Mouse (Mus musculus) neural tube, embryonic 11.5 days (tissue): ENCODE measurements at regions not wholly inside any gene's neighbourhood (a gene's known extent, or its start where the extent isn't known, plus 50 kb on each side); places are given as distances from the start of the nearest gene placed in this dataset.
A peak's percentile ranks its signal among the peaks of the same experiment; 100 is the strongest.

Experiments used
- ATAC-seq: fragments of 200-750 bp; cut with Nextera tagmentation; 2 replicates; pipeline ENCODE4 v1.8.0; 2017; ENCODE audit warnings: moderate number of reproducible peaks, mild to moderate bottlenecking, moderate TSS enrichment, moderate library complexity; ENCODE audit not compliant: insufficient read depth, low FRiP score, low TSS enrichment
- DNase-seq: peaks from one replicate; pipeline ENCODE4 v3.0.0-alpha.2; 2015; ENCODE audit warnings: low spot score
- H3K27ac ChIP-seq: fragments of 300-500 bp; sonication (generic); 2 replicates; pipeline ENCODE4 v1.5.1; 2014; ENCODE audit warnings: low read depth, mild to moderate bottlenecking, low read length
- H3K27me3 ChIP-seq: fragments of 300-500 bp; sonication (generic); 2 replicates; pipeline ENCODE4 v1.6.1; 2014; ENCODE audit warnings: mild to moderate bottlenecking, low read length, mixed read lengths; ENCODE audit not compliant: control insufficient read depth, insufficient read depth
- H3K36me3 ChIP-seq: fragments of 300-500 bp; sonication (generic); 2 replicates; pipeline ENCODE4 v1.6.1; 2014; ENCODE audit warnings: mild to moderate bottlenecking, low read length, moderate library complexity, mixed read lengths; ENCODE audit not compliant: control insufficient read depth, insufficient read depth
- H3K4me1 ChIP-seq: fragments of 300-500 bp; sonication (generic); 2 replicates; pipeline ENCODE4 v1.6.1; 2014; ENCODE audit warnings: low read length, mixed read lengths; ENCODE audit not compliant: control insufficient read depth, insufficient read depth
- H3K4me2 ChIP-seq: fragments of 300-500 bp; sonication (generic); 2 replicates; pipeline ENCODE4 v1.6.1; 2014; ENCODE audit warnings: low read depth, mild to moderate bottlenecking, moderate library complexity
- H3K4me3 ChIP-seq: fragments of 300-500 bp; sonication (generic); 2 replicates; pipeline ENCODE4 v1.5.1; 2014; ENCODE audit warnings: low read depth, low read length
- H3K9ac ChIP-seq: fragments of 300-500 bp; sonication (generic); 2 replicates; pipeline ENCODE4 v1.6.1; 2014; ENCODE audit warnings: mild to moderate bottlenecking, low read length
- H3K9me3 ChIP-seq: fragments of 300-500 bp; sonication (generic); 2 replicates; pipeline ENCODE4 v1.6.1; 2016; ENCODE audit warnings: low read length; ENCODE audit not compliant: control insufficient read depth
- WGBS: fragments of 180-500 bp; shearing (Covaris S2); extraction: QIAGEN DNeasy Blood & Tissue Kit; methylation state at CpG from one replicate; pipeline ENCODE4 v1.1.7; 2014; 5-methylcytosine and 5-hydroxymethylcytosine counted together

DNA sequence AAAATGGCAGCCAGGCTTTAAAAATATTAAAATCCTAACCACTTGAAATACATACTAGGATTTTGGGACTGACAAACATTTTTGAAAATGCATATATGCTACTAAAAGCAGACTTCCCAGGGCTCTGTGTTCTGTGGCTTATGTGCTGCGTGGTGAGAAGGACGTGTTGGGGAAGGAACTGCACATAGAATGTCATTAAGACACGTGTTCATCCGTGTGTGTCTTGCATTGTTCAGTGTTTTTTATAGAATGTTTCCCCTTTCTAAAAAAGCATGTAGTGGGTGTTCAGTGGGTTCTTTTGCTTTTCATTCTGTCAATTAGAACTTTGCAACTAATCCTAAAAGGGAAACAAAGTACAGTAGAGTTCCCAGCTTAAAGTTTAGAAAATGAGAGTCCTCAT, 594.7 kb upstream of the Mef2c start:
- no peaks in the 10 kb centered on the region for H3K27me3 ChIP-seq
- H3K9me3 ChIP-seq = no peaks in the 10 kb centered on the region
- no peaks in the 10 kb centered on the region for H3K36me3 ChIP-seq
- 94% methylated on average over 4 of the region's 4 CpGs for whole genome bisulfite sequencing
- no peak overlapping the region for H3K4me2 ChIP-seq
- H3K27ac ChIP-seq = no peak overlapping the region
- H3K4me3 ChIP-seq = no peak overlapping the region
- H3K4me1 ChIP-seq = no peaks in the 10 kb centered on the region
- H3K9ac ChIP-seq = no peak overlapping the region
- no peak for DNase-seq
- no peak for ATAC-seq

DNA sequence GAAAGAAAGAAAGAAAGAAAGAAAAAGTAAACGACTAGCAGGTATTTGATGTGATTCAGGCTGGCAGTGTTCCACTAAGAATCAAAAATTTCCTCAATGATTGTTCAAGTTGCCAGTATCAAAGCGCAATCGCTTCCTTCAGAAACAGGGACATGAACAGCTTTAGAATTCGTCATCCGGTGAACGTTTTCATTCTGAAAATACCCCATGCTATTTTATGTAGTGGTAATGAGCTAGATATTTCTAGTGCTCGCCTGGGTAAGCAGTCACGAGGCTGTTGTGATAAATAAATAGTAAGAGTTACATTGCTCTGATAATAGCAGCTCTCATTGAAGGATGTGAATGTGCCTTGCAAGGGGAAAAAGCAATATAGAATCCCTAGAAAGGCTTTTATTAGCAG, 591.0 kb upstream of the Mef2c start:
- Histone ChIP-seq H3K9me3 (no peaks in the 10 kb centered on the region), H3K4me3 (no peak overlapping the region), H3K4me1 (no peaks in the 10 kb centered on the region), H3K4me2 (no peak overlapping the region), H3K27ac (no peak overlapping the region), H3K27me3 (no peaks in the 10 kb centered on the region), H3K36me3 (no peaks in the 10 kb centered on the region), H3K9ac (no peak overlapping the region)
- no peak for ATAC-seq
- 91% methylated on average over 8 of the region's 8 CpGs for WGBS
- DNase-seq = no peak

- H3K4me1 ChIP-seq = no peaks in the 10 kb centered on the region
- no peak for DNase-seq
- 93% methylated on average over 4 of the region's 4 CpGs for WGBS
- H3K9me3 ChIP-seq = no peaks in the 10 kb centered on the region
- no peaks in the 10 kb centered on the region for H3K27me3 ChIP-seq
- H3K4me3 ChIP-seq = no peak overlapping the region
- H3K27ac ChIP-seq = no peak overlapping the region
- ATAC-seq = no peak
- H3K4me2 ChIP-seq = no peak overlapping the region
- no peaks in the 10 kb centered on the region for H3K36me3 ChIP-seq
- no peak overlapping the region for H3K9ac ChIP-seq
Measured at GRCm38 (mm10) chr13:82915194-82915593, 588.6 kb upstream of the Mef2c start.

DNA sequence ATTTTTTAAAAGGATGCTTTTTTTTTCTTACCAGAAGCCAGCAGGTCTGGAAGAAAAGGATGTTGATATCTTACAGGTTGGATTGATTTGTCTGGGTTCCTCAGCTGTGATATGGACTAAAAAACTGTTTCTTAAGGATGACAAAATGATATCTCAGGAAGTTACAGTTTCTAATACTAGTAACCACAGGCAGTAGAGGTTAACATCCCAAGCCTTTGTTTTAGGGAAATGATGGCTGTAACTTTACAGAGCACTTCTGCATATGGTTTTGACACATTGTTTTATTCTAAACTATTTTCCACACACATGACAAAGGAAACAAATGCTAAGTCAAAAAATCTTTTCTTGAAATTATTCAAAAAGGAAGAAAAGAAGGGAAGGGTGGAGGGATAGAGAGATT, 573.8 kb upstream of the Mef2c start:
- H3K27me3 ChIP-seq = no peaks in the 10 kb centered on the region
- DNase-seq (no peak), ATAC-seq (no peak)
- H3K9ac ChIP-seq = no peak overlapping the region
- no peak overlapping the region for H3K27ac ChIP-seq
- H3K36me3 ChIP-seq = no peaks in the 10 kb centered on the region
- H3K4me3 ChIP-seq = no peak overlapping the region
- H3K4me2 ChIP-seq = no peak overlapping the region
- H3K9me3 ChIP-seq = no peaks in the 10 kb centered on the region
- H3K4me1 ChIP-seq = no peaks in the 10 kb centered on the region

GRCm38 (mm10) chr13:82937856-82938255, 566.0 kb upstream of the Mef2c start:
- Histone ChIP-seq H3K9ac (no peak overlapping the region), H3K9me3 (no peaks in the 10 kb centered on the region), H3K27me3 (no peaks in the 10 kb centered on the region), H3K4me2 (no peak overlapping the region), H3K36me3 (no peaks in the 10 kb centered on the region), H3K27ac (no peak overlapping the region), H3K4me3 (no peak overlapping the region), H3K4me1 (no peaks in the 10 kb centered on the region)
- no peak for DNase-seq
- ATAC-seq = no peak
- WGBS = 93% methylated on average over 3 of the region's 3 CpGs

- ATAC-seq (no peak), DNase-seq (no peak)
- 59% methylated on average over 11 of the region's 11 CpGs for WGBS
- H3K27me3 ChIP-seq = no peaks in the 10 kb centered on the region
- no peaks in the 10 kb centered on the region for H3K36me3 ChIP-seq
- no peaks in the 10 kb centered on the region for H3K9me3 ChIP-seq
- no peak overlapping the region for H3K27ac ChIP-seq
- H3K4me1 ChIP-seq = no peaks in the 10 kb centered on the region
- no peak overlapping the region for H3K4me2 ChIP-seq
- no peak overlapping the region for H3K9ac ChIP-seq
- H3K4me3 ChIP-seq = no peak overlapping the region
Measured at GRCm38 (mm10) chr13:82942691-82943341, 561.0 kb upstream of the Mef2c start.

DNA sequence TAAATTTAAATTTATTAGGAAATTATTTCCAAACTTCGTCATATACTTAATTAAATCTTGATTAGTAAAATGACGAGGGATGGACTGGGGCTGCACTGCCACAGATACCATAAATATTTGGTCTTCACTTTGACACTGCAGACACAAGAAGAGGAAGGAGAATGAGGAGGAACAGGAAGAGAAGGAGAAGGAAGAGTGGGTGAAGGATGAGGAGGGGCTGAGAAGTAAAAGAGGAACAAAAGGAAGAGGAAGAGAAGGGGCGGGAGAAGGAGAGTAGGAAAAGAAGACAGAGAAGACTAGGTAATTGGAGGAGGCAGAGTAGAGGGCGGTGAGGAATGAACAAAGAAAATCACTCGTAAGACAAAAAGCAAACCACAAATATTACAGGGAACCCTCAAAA, 556.9 kb upstream of the Mef2c start:
- Histone ChIP-seq H3K9ac (no peak overlapping the region), H3K27ac (no peak overlapping the region), H3K4me1 (no peaks in the 10 kb centered on the region), H3K36me3 (no peaks in the 10 kb centered on the region), H3K9me3 (no peaks in the 10 kb centered on the region), H3K4me3 (no peak overlapping the region), H3K27me3 (no peaks in the 10 kb centered on the region), H3K4me2 (no peak overlapping the region)
- 86% methylated on average over 5 of the region's 5 CpGs for WGBS
- ATAC-seq (no peak), DNase-seq (no peak)

DNA sequence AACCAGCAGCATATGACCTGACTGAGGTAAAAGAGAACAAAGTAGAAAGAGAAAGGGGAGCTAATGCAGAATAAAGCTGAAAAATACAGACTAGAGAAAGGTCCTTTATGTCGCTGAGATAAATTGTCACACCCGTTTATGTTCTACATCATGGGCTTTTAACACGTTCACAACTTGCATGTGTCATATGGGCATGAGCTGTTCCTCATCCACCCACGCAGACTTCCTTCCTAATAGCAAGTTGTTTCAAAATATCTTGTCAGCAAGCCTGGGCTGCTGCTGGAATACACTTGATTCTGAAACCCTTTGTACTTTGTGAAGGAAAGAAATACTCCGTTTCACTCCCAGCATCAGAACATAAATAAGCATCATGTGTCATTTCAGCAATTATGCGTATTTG, 554.3 kb upstream of the Mef2c start:
- peak; percentile 12 for DNase-seq
- Histone ChIP-seq H3K4me1 (no peaks in the 10 kb centered on the region), H3K9ac (no peak overlapping the region), H3K4me3 (no peak overlapping the region), H3K27me3 (no peaks in the 10 kb centered on the region), H3K4me2 (no peak overlapping the region), H3K27ac (no peak overlapping the region), H3K36me3 (no peaks in the 10 kb centered on the region), H3K9me3 (no peaks in the 10 kb centered on the region)
- ATAC-seq = no peak
- 88% methylated on average over 6 of the region's 6 CpGs for WGBS

- Histone ChIP-seq H3K4me3 (no peak overlapping the region), H3K4me2 (no peak overlapping the region), H3K27me3 (no peaks in the 10 kb centered on the region), H3K27ac (no peak overlapping the region), H3K9me3 (no peaks in the 10 kb centered on the region), H3K4me1 (no peaks in the 10 kb centered on the region), H3K9ac (no peak overlapping the region), H3K36me3 (no peaks in the 10 kb centered on the region)
- WGBS = 76% methylated on average over 3 of the region's 3 CpGs
- DNase-seq (no peak), ATAC-seq (no peak)
Measured at GRCm38 (mm10) chr13:82962333-82962732, 541.5 kb upstream of the Mef2c start.
